Mouse (Mus musculus) heart, adult 2 months (tissue): ENCODE data around the gene Usp7. TPM values are rescaled to one million over a fixed set of nuclear protein-coding genes. Genes with fewer than 3 reads are reported as not detected.
"Not testable (repeated sequence)": the region's sequence is repeated elsewhere in the genome, so short reads cannot be mapped to it uniquely, and the experiment has no call there.

Source experiments
- DNase-seq, 2 experiments: peaks; one replicate each; pipeline ENCODE4 v3.0.0; 2021
- H3K27ac ChIP-seq: fragments of 200-600 bp; 2 replicates; pipeline ENCODE4 v1.8.1; 2022
- H3K27me3 ChIP-seq: fragments of 200-500 bp; 2 replicates; pipeline ENCODE4 v1.6.1; 2012; ENCODE audit warnings: mild to moderate bottlenecking, low read length, inconsistent platforms, mixed read lengths; ENCODE audit not compliant: control insufficient read depth, insufficient read depth
- H3K36me3 ChIP-seq: fragments of 200-500 bp; 2 replicates; pipeline ENCODE4 v1.6.1; 2012; ENCODE audit warnings: low read length, inconsistent platforms; ENCODE audit not compliant: control insufficient read depth, insufficient read depth
- H3K4me1 ChIP-seq: fragments of 200-500 bp; 2 replicates; pipeline ENCODE4 v1.6.1; 2011; ENCODE audit warnings: low read length; ENCODE audit not compliant: control insufficient read depth, insufficient read depth
- H3K4me3 ChIP-seq: fragments of 200-600 bp; 2 replicates; pipeline ENCODE4 v1.8.1; 2022
- H3K79me2 ChIP-seq: fragments of 200-500 bp; replicated peaks from 2 replicates; pipeline ENCODE4 v1.6.1; 2012; ENCODE audit warnings: mild to moderate bottlenecking, inconsistent platforms, low read length, moderate library complexity, mixed read lengths; ENCODE audit not compliant: control insufficient read depth, insufficient read depth
- H3K9ac ChIP-seq: fragments of 200-500 bp; 2 replicates; pipeline ENCODE4 v1.6.1; 2012; ENCODE audit warnings: low read depth, mild to moderate bottlenecking, control low read depth, inconsistent platforms, low read length, mixed read lengths
- CTCF ChIP-seq: fragments of 200-600 bp; IDR thresholded peaks from 2 replicates; pipeline ENCODE4 v1.8.1; 2022; ENCODE audit warnings: antibody characterized with exemption, mild to moderate bottlenecking, moderate library complexity
- EP300 ChIP-seq: fragments of 200-500 bp; IDR thresholded peaks from 2 replicates; pipeline ENCODE4 v1.6.1; 2011; ENCODE audit warnings: low read depth, low read length, control low read depth; ENCODE audit not compliant: insufficient read depth
- POLR2A ChIP-seq: fragments of 200-500 bp; IDR thresholded peaks from 2 replicates; pipeline ENCODE4 v1.6.1; 2011; ENCODE audit warnings: mild to moderate bottlenecking, low read depth, low read length, control low read depth; ENCODE audit not compliant: insufficient read depth
- WGBS: fragments of 180-500 bp; shearing (Covaris S2); methylation state at CpG from one replicate; pipeline ENCODE4 v1.1.7; 2018; 5-methylcytosine and 5-hydroxymethylcytosine counted together
- intact Hi-C: fragments of 180-260 bp; cut with DNase I; formaldehyde crosslinking; loops from one replicate; pipeline ENCODE4 v1.15.1; 2025
- polyA plus RNA-seq: library from polyadenylated mRNA; depleted of rRNA; stranded (reverse); fragments of >200 nt; gene quantifications from 2 replicates; pipeline ENCODE4 v1.2.3, GENCODE M21; 2012
- total RNA-seq, 2 experiments: library from RNA; stranded (reverse); gene quantifications; 2 replicates each; pipeline ENCODE4 v1.2.3; 2021

Usp7 gene
- total and polyA plus RNA-seq, 3 experiments, result 19.4 to 49.0 (median 45.6) TPM

- intact Hi-C loops, result loop anchor here (5.0 kb wide), 2 partner anchors 95 kb away; partner anchors contain the start of gene 1810013L24Rik
- H3K4me1 ChIP-seq, result peaks cover 21% of the 10 kb centered on the region
- H3K79me2 ChIP-seq, result peaks cover 11% of the 10 kb centered on the region
- H3K9ac ChIP-seq, result peak overlapping the region; percentile 97
- H3K27ac ChIP-seq, result no peak overlapping the region
- WGBS, result 1% methylated on average over 11 of the region's 11 CpGs
- H3K36me3 ChIP-seq, result peaks cover 8% of the 10 kb centered on the region
- no peak for TF ChIP-seq POLR2A
- TF ChIP-seq CTCF, result no peak
- no peak for TF ChIP-seq EP300
- H3K4me3 ChIP-seq, result peak overlapping the region; percentile 87
- no peak for DNase-seq
- no peaks in the 10 kb centered on the region for H3K27me3 ChIP-seq
These were observed 54.8 kb downstream of the Usp7 start for GRCm38 (mm10) chr16:8737341-8737665.

DNA sequence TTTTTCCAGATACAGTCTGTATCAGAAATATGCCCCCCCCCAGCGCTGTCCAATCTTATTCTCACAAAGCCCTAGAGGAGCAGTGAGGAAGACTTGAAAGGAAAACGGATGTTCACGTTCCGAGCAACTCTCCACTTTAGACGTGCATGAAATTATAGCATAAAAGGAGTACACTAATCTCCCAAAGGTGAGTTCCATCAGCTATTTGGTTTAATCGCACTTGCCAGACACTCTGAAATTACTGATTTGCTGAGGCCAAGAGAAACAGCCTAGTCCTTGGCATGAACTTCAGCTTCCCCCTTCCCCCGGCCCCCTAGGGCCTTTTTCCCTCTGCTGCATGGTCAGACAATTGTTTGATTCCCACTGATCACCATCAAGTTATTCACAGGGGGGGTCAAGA lies 55.4 kb downstream of the Usp7 start:
- Histone ChIP-seq H3K27me3 (no peaks in the 10 kb centered on the region), H3K36me3 (peaks cover 8% of the 10 kb centered on the region), H3K4me1 (peaks cover 23% of the 10 kb centered on the region), H3K79me2 (peaks cover 11% of the 10 kb centered on the region), H3K4me3 (peak overlapping the region; percentile 87), H3K9ac (peak overlapping the region; percentile 97), H3K27ac (no peak overlapping the region)
- WGBS, result 4% methylated on average over 7 of the region's 7 CpGs
- intact Hi-C loops, result loop anchor here (5.0 kb wide), 2 partner anchors 94 to 96 kb away; partner anchors contain the start of gene 1810013L24Rik
- no peak for DNase-seq
- TF ChIP-seq EP300, result no peak

- Histone ChIP-seq H3K9ac (peak overlapping the region; percentile 38), H3K27ac (no peak overlapping the region; the same call in 1 of the 2 replicates), H3K27me3 (no peaks in the 10 kb centered on the region), H3K36me3 (peaks cover 8% of the 10 kb centered on the region), H3K79me2 (peaks cover 14% of the 10 kb centered on the region), H3K4me1 (peaks cover 28% of the 10 kb centered on the region), H3K4me3 (peak overlapping the region; percentile 87)
- no peak for DNase-seq
- no peak for TF ChIP-seq EP300
- TF ChIP-seq CTCF, result peak; percentile 28; the same call in 1 of the 2 replicates
- intact Hi-C loops, result loop anchor here (5.0 kb wide), 2 partner anchors 94 to 96 kb away; partner anchors contain the start of gene 1810013L24Rik
- WGBS, result 6% methylated on average over 8 of the region's 8 CpGs
These were observed 56.1 kb downstream of the Usp7 start for GRCm38 (mm10) chr16:8736032-8736431.

GRCm38 (mm10) chr16:8734693-8735092 lies 57.4 kb downstream of the Usp7 start:
- H3K27me3 ChIP-seq, result no peaks in the 10 kb centered on the region
- H3K27ac ChIP-seq, result no peak overlapping the region
- H3K36me3 ChIP-seq, result peaks cover 8% of the 10 kb centered on the region
- DNase-seq, result no peak
- intact Hi-C loops, result loop anchor here (2.0 to 5.0 kb wide), 3 partner anchors 16 to 98 kb away; partner anchors contain the start of gene 1810013L24Rik
- TF ChIP-seq POLR2A, result no peak
- TF ChIP-seq CTCF, result no peak
- no peak for TF ChIP-seq EP300
- H3K4me3 ChIP-seq, result no peak overlapping the region
- H3K9ac ChIP-seq, result no peak overlapping the region
- WGBS, result 50% methylated on average over 4 of the region's 4 CpGs
- H3K79me2 ChIP-seq, result peaks cover 17% of the 10 kb centered on the region
- peaks cover 34% of the 10 kb centered on the region for H3K4me1 ChIP-seq

DNA sequence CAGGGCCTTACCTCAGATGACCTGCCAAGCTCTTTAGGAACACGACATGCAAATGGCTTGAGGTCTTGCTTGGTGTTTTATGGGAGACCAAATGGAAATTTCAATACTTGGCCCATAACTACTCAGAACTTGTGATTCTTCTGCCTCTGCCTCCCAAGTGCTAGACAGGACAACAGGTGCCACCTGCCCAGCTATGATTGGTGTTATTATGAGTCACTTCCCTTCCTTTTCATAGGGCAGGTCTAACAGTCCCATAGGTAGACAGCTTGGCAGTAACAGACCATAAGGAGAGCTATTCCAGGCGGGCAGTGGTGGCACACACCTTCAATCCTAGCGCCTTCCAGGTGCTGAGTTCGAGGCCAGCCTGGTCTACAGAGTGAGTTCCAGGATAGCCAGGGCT lies 58.5 kb downstream of the Usp7 start:
- DNase-seq, result no peak
- intact Hi-C loops, result loop anchor here (2.0 kb wide), 1 partner anchor 15 kb away; no protein-coding TSS in a partner anchor
- H3K4me1 ChIP-seq, result peaks cover 41% of the 10 kb centered on the region
- TF ChIP-seq EP300 (no peak), CTCF (no peak), POLR2A (no peak)
- H3K4me3 ChIP-seq, result no peak overlapping the region
- no peaks in the 10 kb centered on the region for H3K27me3 ChIP-seq
- H3K36me3 ChIP-seq, result peaks cover 18% of the 10 kb centered on the region
- no peak overlapping the region for H3K9ac ChIP-seq
- 77% methylated on average over 4 of the region's 4 CpGs for WGBS
- H3K27ac ChIP-seq, result no peak overlapping the region
- H3K79me2 ChIP-seq, result peaks cover 22% of the 10 kb centered on the region

DNA sequence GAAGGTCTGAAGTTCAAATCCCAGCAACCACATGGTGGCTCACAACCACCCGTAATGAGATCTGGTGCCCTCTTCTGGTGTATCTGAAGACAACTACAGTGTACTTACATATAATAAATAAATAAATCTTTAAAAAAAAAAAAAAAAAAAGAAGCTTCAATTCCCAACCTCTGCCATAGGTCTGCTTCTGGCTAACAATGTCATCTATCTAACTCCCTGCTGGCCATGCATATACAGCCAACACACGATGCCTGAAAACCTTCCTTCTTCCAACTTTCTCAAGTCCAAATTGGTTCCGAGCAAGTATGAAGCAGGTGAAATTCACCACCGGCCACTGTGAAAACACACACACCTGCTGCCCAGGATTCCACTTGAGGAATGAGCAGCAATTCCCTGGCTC lies 59.7 kb downstream of the Usp7 start:
- Histone ChIP-seq H3K79me2 (peaks cover 24% of the 10 kb centered on the region), H3K36me3 (peaks cover 22% of the 10 kb centered on the region), H3K4me1 (peaks cover 46% of the 10 kb centered on the region)
- intact Hi-C loops, H3K4me3 ChIP-seq, DNase-seq, H3K27ac ChIP-seq, H3K27me3 ChIP-seq, H3K9ac ChIP-seq: not testable (repeated sequence)
- WGBS, result 90% methylated on average over 3 of the region's 4 CpGs

- TF ChIP-seq CTCF (no peak), EP300 (no peak), POLR2A (no peak)
- Histone ChIP-seq H3K4me3 (no peak overlapping the region), H3K4me1 (peaks cover 46% of the 10 kb centered on the region), H3K27ac (no peak overlapping the region), H3K27me3 (no peaks in the 10 kb centered on the region), H3K36me3 (peaks cover 24% of the 10 kb centered on the region), H3K79me2 (peaks cover 24% of the 10 kb centered on the region), H3K9ac (no peak overlapping the region)
- intact Hi-C loops, result no loop called here
- 60% methylated on average over 7 of the region's 7 CpGs for whole genome bisulfite sequencing
- DNase-seq, result no peak
These were observed 60.5 kb downstream of the Usp7 start for GRCm38 (mm10) chr16:8731630-8732029.
